Mouse (Mus musculus): ENCODE measurements around the gene Pfdn5. TPM values are rescaled to one million over a fixed set of nuclear protein-coding genes. Genes with fewer than 3 reads are reported as not detected.

The Pfdn5 gene
- 330 and 361 TPM in 2 replicates for total RNA-seq (2021)
- long read RNA-seq, experiment 1, transcript Pfdn5-205 (6 exons, 1,062 nt): major isoform, 136 of 157 reads
- long read RNA-seq, experiment 1, transcript Pfdn5-204 (5 exons, 374 nt): minor isoform, 5 of 157 reads
- long read RNA-seq, experiment 1, partial matches to known transcripts: 2 of 157 reads
- long read RNA-seq, experiment 1, other reads (novel, unspliced or antisense): 10 of 157 reads
- long read RNA-seq, experiment 2, transcript Pfdn5-205 (6 exons, 1,062 nt): major isoform, 144 of 163 reads
- long read RNA-seq, experiment 2, transcript Pfdn5-204 (5 exons, 374 nt): minor isoform, 5 of 163 reads
- long read RNA-seq, experiment 2, partial matches to known transcripts: 1 of 163 reads
- long read RNA-seq, experiment 2, other reads (novel, unspliced or antisense): 11 of 163 reads

DNA sequence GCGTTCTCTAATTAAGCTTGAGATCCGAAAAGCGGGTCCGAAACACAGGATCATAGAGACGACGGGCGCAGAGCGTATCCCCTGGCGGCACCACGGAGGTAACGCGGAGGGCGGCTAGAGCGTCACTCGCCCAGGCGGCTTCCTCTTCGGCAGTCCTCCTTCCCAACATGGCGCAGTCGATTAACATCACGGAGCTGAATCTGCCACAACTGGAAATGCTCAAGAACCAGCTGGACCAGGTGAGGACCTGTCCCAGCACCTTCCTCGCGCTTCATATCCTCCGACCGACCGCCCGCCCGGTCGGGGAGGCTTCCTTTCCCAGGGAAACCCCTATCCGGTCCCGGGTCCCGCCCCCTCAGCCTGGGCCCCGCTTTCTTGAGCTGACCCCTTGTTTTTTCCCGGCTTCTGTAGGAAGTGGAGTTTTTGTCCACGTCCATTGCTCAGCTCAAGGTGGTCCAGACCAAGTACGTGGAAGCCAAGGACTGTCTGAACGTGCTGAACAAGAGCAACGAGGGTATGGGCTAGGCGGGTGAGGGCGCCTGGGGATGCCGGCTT, at the start of gene Pfdn5:
Pfdn5 (plus strand) TSS at position 95 of the 555 bp plus-strand sequence.
- peak; percentile 94 for DNase-seq

- DNase-seq: no peak
These were observed 47.2 kb upstream of the Pfdn5 start for GRCm38 (mm10) chr15:102278726-102279091.

DNA sequence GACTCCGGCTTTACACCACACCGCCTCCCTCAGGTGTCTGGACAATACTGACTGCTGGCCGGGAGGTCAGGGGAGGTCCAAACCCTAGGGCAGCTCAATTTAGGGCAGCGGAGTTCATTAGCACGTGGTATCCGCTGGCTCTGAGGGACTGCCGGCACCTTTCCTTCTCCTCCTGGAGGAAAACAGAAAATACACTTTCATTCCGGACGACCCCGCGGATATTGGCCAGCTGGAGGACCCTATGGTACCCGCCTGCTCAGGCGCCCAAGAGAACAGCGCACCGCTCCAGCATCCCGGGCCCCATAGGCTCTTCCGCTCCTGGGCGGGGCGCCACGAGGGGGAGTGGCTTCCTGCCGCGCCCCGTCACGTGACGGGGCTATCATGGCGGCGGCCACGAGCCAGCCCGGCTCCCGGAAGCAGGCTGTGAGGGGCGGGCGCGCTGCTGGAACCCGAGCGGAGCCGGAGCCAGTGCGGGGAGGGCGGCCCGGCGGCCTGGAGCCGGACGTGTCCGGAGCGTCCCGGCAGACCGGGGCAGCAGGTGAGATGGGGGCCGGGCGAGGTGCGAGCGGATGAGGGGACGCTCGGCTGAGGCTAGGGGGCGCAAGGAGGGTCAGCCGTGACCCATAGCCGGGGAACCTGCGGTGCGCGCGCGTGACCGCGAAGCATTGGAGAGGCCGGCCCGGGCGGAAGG, 46.7 kb upstream of the Pfdn5 start, which contains the start of gene Mfsd5:
Mfsd5 (plus strand) TSS at position 363 of the 691 bp plus-strand sequence.
- peak; percentile 95 for DNase-seq

GRCm38 (mm10) chr15:102279783-102280520, 46.0 kb upstream of the Pfdn5 start:
- DNase-seq: no peak

DNA sequence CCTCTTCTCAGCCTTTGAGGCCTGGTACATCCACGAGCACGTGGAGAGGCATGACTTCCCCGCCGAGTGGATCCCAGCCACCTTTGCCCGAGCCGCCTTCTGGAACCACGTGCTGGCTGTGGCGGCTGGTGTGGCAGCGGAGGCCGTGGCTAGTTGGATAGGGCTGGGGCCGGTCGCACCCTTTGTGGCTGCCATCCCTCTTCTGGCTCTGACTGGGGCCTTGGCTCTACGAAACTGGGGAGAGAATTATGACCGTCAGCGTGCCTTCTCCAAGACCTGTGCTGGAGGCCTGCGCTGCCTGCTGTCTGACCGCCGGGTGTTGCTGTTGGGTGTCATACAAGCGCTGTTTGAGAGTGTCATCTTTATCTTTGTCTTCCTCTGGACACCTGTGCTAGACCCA, 45.3 kb upstream of the Pfdn5 start:
- DNase-seq: no peak

DNA sequence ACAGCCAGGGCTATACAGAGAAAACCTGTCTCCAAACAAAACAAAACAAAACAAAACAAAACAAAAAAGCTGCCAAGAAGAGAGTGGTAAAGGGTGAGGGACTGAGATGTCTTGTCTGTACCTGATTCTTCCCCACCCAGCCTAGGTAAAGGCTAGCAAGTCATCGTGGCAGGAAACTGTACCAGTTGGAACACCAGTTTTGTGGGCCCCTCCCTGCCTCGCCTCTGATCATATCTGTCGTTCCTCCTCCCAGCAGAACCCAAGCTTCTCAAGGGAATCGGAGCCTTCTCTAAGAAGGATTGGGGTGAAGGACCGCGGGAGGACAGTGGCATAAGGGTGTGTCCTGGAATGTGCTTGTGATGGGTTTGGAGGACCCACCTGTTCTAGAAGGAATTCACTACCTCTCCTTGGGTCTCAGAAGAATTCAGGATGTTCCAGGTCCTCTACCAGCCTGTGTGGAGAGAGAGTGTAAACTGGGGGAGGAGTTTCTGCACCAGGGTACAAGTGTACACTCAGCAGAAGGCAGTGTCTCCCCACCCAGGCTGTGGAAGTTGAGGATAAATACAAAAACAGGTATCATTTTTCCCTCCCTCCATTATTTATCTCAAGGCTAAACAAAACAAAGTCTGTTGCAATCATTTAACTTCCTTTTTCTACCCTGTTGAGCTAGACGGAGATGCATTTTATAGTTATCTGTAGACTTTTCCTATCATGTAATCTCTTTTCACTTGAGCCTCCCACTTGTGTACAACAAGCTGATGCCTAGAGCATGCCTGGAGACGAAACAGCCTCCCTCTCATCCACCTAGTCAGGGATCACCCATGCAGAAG, 43.2 kb upstream of the Pfdn5 start:
- DNase-seq: no peak

- DNase-seq: no peak
These were observed 42.3 kb upstream of the Pfdn5 start for GRCm38 (mm10) chr15:102283648-102284047.

DNA sequence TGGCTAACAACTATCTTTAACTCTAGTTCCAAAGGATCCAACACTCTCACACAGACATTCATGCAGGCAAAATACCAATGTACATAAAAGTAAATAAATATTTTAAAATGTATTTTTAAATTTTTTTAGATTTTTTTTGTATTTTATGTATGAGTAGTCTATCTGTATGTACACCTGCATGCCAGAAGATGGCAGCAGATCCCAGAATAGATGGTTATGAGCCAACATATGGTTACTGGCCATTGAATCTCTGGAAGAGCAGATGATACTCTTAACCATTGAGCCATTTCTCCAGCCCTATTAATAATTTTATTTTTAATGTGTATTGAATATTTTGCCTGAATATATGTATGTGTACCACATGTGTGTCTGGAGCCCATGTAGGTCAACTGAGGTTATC, 38.5 kb upstream of the Pfdn5 start:
- peak; percentile 61 for DNase-seq

DNA sequence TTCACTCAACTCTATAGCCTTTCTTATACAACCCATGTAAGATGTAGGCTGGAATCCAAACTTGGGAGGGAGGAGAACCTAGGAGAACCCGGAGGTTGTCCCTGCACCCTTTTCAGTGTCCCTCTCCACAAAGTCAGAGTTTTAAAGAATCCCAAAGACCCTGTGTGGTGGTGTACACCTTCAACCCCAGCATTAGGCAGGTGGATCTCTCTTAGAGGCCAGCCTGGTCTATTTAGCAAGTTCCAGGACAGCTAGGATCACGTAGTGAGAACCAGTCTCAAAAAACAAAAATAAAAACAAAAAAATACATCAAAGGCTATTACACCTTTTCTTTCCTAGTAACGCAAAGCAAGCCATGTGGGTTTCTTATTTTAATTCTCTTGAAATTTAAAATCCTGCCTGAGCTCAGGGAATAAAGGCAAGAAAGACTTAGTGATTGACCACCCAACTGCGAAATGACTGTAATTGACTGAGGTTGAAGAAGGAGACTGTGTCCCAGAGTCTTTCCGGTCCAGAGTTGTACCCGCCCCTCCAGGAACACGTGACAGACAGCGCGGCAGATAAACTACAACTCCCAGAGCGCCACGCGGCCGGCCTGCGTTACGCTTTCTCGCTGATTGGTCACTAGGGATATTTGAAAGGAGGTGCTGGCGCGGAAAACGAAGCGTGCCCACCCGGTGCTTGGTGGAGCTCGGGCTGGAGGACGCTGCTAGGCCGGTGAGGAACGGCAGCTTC, 30.1 kb upstream of the Pfdn5 start, which contains the start of gene Espl1:
Espl1 (plus strand) TSS at position 634 of the 735 bp plus-strand sequence.
- DNase-seq: peak; percentile 95

GRCm38 (mm10) chr15:102296368-102297006, 29.4 kb upstream of the Pfdn5 start:
- no peak for DNase-seq

DNA sequence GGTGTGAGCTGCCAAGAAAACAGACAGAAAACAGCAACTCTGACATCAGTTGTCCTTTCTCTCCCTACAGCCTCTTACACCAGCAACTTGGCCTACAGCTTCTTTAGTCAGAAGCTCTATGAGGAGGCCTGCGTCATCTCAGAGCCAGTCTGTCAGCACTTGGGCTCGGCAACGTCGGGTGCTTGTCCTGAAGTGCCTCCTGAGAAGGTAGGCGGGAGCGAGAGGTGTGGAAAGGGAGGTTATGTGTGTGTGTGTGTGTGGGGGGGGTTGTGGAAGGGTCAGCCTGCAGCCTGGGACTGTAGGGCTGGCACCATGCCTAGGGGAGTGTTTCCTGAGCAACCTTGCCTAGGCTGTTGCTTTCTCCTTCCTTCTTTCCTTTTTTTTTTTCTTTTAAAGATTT, 23.4 kb upstream of the Pfdn5 start:
- DNase-seq: no peak

GRCm38 (mm10) chr15:102308717-102309116, 17.2 kb upstream of the Pfdn5 start:
- DNase-seq: no peak

DNA sequence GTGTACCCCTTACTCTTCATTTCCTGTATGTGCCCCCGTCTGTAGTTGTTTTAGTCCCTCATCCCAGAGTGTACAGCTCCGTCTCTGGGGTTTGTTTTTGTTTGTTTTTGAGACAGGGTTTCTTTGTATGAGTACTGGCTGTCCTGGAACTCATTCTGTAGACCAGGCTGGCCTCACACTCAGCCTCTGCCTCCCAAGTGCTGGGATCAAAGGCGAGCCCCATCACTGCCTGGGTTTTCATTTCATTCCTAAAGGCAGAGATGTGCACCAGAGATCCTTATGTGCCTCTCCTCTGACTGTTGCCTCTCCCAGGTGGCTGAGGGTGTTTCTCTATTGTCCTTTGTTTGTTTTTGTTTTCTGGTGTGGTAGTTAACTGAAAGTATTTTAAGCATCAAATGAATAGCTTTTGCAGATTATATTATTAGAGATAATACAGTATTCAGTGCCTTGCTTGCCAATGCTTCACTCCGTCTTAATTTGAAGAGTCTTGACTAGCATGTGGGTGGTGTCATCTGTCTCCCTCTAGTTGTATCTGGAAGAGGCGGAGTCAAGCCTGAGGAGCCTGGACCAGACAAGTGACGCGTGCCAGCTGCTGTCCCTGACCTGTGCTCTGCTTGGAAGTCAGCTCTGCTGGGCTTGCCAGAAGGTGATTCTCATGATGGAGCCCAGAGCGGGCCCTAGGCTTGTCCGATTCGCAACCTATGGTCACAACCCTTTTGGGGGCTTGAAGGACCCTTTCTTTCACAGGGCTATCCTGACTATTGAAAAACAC, 15.7 kb upstream of the Pfdn5 start:
- peak; percentile 56 for DNase-seq

DNA sequence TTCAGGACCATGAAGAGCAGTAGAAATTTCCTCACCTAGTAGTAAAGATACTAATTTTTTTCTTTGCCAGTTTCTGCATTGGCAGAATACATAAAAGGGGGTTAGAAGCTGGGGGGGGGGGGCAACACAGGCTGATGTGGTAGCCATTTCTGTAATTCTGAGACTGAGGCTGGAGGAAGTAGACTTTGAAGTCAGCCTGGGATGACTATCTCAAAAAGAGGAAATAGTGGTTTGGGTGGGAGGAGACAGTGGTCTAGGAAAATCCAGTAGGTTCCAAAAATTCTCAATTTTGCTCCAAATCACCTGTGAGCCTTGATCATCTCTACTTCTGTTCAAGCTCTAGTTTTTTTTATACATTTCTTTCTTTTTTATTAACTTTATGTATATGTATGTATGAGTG, 14.4 kb upstream of the Pfdn5 start:
- no peak for DNase-seq

- peak; percentile 29 for DNase-seq
These were observed 10.6 kb upstream of the Pfdn5 start for GRCm38 (mm10) chr15:102315292-102315691.

GRCm38 (mm10) chr15:102316263-102316662, 9.7 kb upstream of the Pfdn5 start:
- peak; percentile 75 for DNase-seq

- peak; percentile 35 for DNase-seq
These were observed 1.1 kb upstream of the Pfdn5 start for GRCm38 (mm10) chr15:102324654-102325473.

DNA sequence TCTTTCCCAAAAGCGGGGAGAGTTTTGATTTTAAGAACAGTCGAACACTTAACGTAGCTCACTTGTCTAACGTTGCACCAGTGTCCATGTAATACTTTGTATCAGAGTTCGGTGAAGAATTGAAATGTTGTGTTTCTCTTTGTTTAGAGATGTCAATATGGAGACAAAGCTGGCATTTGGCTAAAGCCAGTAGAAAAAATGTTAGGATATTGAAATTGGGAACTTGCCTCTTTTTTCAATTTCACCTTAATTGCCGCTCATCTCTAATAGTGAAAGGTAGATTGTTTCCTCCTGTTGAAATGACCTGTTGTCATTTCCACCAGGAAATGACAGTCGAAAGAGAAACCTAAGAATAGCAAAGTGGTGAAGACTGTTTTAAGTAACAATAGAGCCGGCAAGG, 976 bp downstream of the Pfdn5 start:
- no peak for DNase-seq

GRCm38 (mm10) chr15:102331610-102332015, 5.7 kb downstream of the Pfdn5 start, which contains the start of gene Myg1:
Gene Myg1 (plus strand): TSS chr15:102331709.
- peak; percentile 93 for DNase-seq

Data from adrenal gland, postnatal 14 days (tissue).